In genomic region chr5:91975758-91976157, GRCm38 (mm10) we compare ENCODE assay signal across 19 mouse cellular contexts. TPM values are rescaled to one million over a fixed set of nuclear protein-coding genes. Genes with fewer than 3 reads are reported as not detected.
"Had no signal": no experiment of that assay in that cellular context is flagged by ENCODE, and none has a peak within 500 bp of the region (broad histone marks: within the 10 kb centered on the region; RNA-seq: fewer than 3 reads in every experiment).

No protein-coding gene starts in this region.

- H3K27me3 ChIP-seq: lung, embryonic 15.5 days; midbrain, embryonic 13.5 days; midbrain, embryonic 15.5 days; neural tube, embryonic 12.5 days; stomach, embryonic 15.5 days had no signal

- H3K4me2 ChIP-seq: lung, embryonic 15.5 days; midbrain, embryonic 11.5 days; midbrain, embryonic 13.5 days; midbrain, embryonic 15.5 days; neural tube, embryonic 12.5 days; stomach, embryonic 15.5 days had no signal

- H3K27ac ChIP-seq: lung, embryonic 15.5 days; macrophage; midbrain, embryonic 13.5 days; midbrain, embryonic 15.5 days; neural tube, embryonic 12.5 days; stomach, embryonic 15.5 days; stomach, postnatal 0 days had no signal

- H3K36me3 ChIP-seq: lung, embryonic 15.5 days; midbrain, embryonic 13.5 days; midbrain, embryonic 15.5 days; neural tube, embryonic 12.5 days; stomach, embryonic 15.5 days had no signal

- ATAC-seq: liver, postnatal 0 days; lung, postnatal 0 days; midbrain, embryonic 13.5 days; midbrain, embryonic 15.5 days had no signal

- H3K4me3 ChIP-seq: lung, embryonic 15.5 days; megakaryocyte, embryonic 14.5 days; midbrain, embryonic 13.5 days; midbrain, embryonic 15.5 days; neural tube, embryonic 12.5 days; stomach, embryonic 15.5 days had no signal

- DNase-seq: liver, postnatal 0 days; lung, adult 2 months; lung, postnatal 14 days; lung, postnatal 36 days; thymus, adult 2 months; thymus, postnatal 25 days; thymus, postnatal 4 days had no signal

- H3K4me1 ChIP-seq: lung, embryonic 15.5 days; midbrain, embryonic 13.5 days; midbrain, embryonic 15.5 days; neural tube, embryonic 12.5 days; stomach, embryonic 15.5 days had no signal

- H3K9me3 ChIP-seq: lung, embryonic 15.5 days; midbrain, embryonic 13.5 days; midbrain, embryonic 15.5 days; neural tube, embryonic 12.5 days; stomach, embryonic 15.5 days had no signal

- H3K9ac ChIP-seq: liver, postnatal 0 days; lung, embryonic 15.5 days; midbrain, embryonic 13.5 days; midbrain, embryonic 15.5 days; neural tube, embryonic 12.5 days; stomach, embryonic 15.5 days had no signal

RNA-seq across cellular contexts. Expression of gene Odaph, which starts 11.5 kb away (rescaled TPM):
- total RNA-seq: neutrophil, adult 5-6 weeks had no signal
- polyA plus RNA-seq: liver, postnatal 0 days; lung, adult 2 months; lung, embryonic 15.5 days; macrophage; midbrain, embryonic 11.5 days; midbrain, embryonic 13.5 days; midbrain, embryonic 15.5 days; neural tube, embryonic 12.5 days; thymus, adult 2 months; urinary bladder, adult 2 months had no signal
